Mouse (Mus musculus): ENCODE results near the gene 1700003F12Rik.

- TF ChIP-seq CTCF (conservative IDR thresholded peaks at IDR 0.05; ENCODE audit: low read length) (no peak), NANOG (IDR thresholded peaks at IDR 0.05; ENCODE audit: borderline replicate concordance, low read length) (no peak), POU5F1 (IDR thresholded peaks at IDR 0.05; ENCODE audit: borderline replicate concordance, low read length) (no peak)
Measured at GRCm38 (mm10) chr2:154550937-154551336, 4.1 kb downstream of the 1700003F12Rik start.
